Mouse (Mus musculus) megakaryocyte-erythroid progenitor cell, adult 5 weeks (primary cell): Measurements from ENCODE around the gene Adgrg3. TPM values are rescaled to one million over a fixed set of nuclear protein-coding genes. Genes with fewer than 3 reads are reported as not detected.

Experiments
- polyA plus RNA-seq: library from polyadenylated mRNA; stranded (reverse); fragments of >175 nt; gene quantifications from 2 replicates; pipeline ENCODE4 v1.2.3, GENCODE M21; 2012

Adgrg3 gene
- polyA plus RNA-seq = 184 and 192 TPM in 2 replicates

GRCm38 (mm10) chr8:95017451-95017850 lies at the start of gene Adgrg3:
Adgrg3 (plus strand) TSS chr8:95017692.

GRCm38 (mm10) chr8:94974467-94975165 lies 42.9 kb upstream of the Adgrg3 start, which contains the start of gene Adgrg1:
Adgrg1 (plus strand) TSS chr8:94974751.

DNA sequence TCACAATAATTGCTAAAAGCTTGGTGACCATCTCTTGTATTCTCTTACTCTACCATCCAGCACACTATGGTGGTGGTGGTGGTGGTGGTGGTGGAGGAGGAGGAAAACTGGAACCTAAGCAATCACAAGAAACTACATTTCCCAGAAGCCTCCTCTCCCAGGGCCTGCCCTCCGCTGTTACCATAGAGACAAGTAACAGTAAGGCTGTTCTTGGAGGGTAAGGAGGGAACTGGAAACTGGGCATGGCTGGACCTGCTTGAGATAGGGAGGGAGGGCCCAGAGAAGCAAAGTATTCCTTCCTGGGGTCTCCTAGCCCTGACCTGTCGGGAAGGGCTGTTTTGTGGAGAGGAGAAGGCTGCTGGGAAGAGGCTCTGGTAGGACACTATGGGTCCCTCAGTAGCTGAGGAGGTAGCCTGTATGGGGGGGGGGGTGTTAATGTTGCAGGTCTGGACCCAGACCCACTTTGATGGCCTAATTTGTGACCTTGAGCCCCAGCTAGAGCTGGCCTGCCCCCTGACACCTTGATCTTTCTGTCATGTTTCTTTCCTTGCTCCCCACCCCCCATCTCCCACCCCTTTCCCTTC lies 37.5 kb downstream of the Adgrg3 start, which contains the start of gene Drc7:
Gene Drc7, plus strand, starts transcription at position 177 of the 584 bp plus-strand sequence.

GRCm38 (mm10) chr8:95080381-95081341 lies 63.2 kb downstream of the Adgrg3 start, which contains the start of gene Katnb1:
Katnb1 (plus strand) TSS chr8:95081186.

Other genes with a start within 250 kb of the Adgrg3 start
- gene Cx3cl1, start 245.7 kb upstream of the Adgrg3 start, polyA plus RNA-seq = 3.4 and 5.8 TPM in 2 replicates
- 0.87 TPM in 1 of 2 replicates, not detected in the other for gene Ccl17, start 207.2 kb upstream of the Adgrg3 start, polyA plus RNA-seq
- gene Coq9, start 179.4 kb upstream of the Adgrg3 start, polyA plus RNA-seq = 84.2 and 97.3 TPM in 2 replicates
- 273 and 285 TPM in 2 replicates for gene Ciapin1, start 179.3 kb upstream of the Adgrg3 start, polyA plus RNA-seq
- gene Polr2c, start 160.2 kb upstream of the Adgrg3 start, polyA plus RNA-seq = 25.1 and 31.9 TPM in 2 replicates
- gene Dok4, start 141.4 kb upstream of the Adgrg3 start, polyA plus RNA-seq = 1.3 and 2.1 TPM in 2 replicates
- gene Ccdc102a, start 99.6 kb upstream of the Adgrg3 start, polyA plus RNA-seq = 3.7 and 4.4 TPM in 2 replicates
- 1.1 TPM in 2 replicates for gene Adgrg5, start 94.0 kb upstream of the Adgrg3 start, polyA plus RNA-seq
- 302 and 465 TPM in 2 replicates for gene Adgrg1, start 42.9 kb upstream of the Adgrg3 start, polyA plus RNA-seq
- 1.2 and 1.8 TPM in 2 replicates for gene Drc7, start 37.4 kb downstream of the Adgrg3 start, polyA plus RNA-seq
- 66.6 and 88.6 TPM in 2 replicates for gene Katnb1, start 63.5 kb downstream of the Adgrg3 start, polyA plus RNA-seq
- 3.2 and 4.7 TPM in 2 replicates for gene Kifc3, start 185.1 kb downstream of the Adgrg3 start, polyA plus RNA-seq